Mouse (Mus musculus): ENCODE measurements around the gene Lao1.
"Not testable (repeated sequence)": the region's sequence is repeated elsewhere in the genome, so short reads cannot be mapped to it uniquely, and the experiment has no call there.

Gene Lao1

GRCm38 (mm10) chr4:118961141-118961628 is at the start of gene Lao1:
Gene Lao1 (plus strand): TSS chr4:118961578.
- peak; percentile 32 for DNase-seq

- DNase-seq, result not testable (repeated sequence)
Measured at GRCm38 (mm10) chr4:118917365-118917764, 44.0 kb upstream of the Lao1 start, which contains the start of gene Olfr1329. Gene Olfr1329 (minus strand): TSS chr4:118917465.

GRCm38 (mm10) chr4:118931326-118931725 is 30.1 kb upstream of the Lao1 start:
- not testable (repeated sequence) for DNase-seq

GRCm38 (mm10) chr4:118938512-118938911 is 22.9 kb upstream of the Lao1 start, which contains the start of gene Olfr1328:
Gene Olfr1328 (minus strand): TSS chr4:118938612.
- DNase-seq, result no peak

GRCm38 (mm10) chr4:118958812-118959211 is 2.6 kb upstream of the Lao1 start:
- no peak for DNase-seq

GRCm38 (mm10) chr4:118967711-118968110 is 6.3 kb downstream of the Lao1 start:
- no peak for DNase-seq

GRCm38 (mm10) chr4:118973281-118973680 is 11.9 kb downstream of the Lao1 start:
- no peak for DNase-seq

GRCm38 (mm10) chr4:118985291-118985690 is 23.9 kb downstream of the Lao1 start:
- DNase-seq, result no peak

- DNase-seq, result peak; percentile 20
Measured at GRCm38 (mm10) chr4:118988535-118988934, 27.2 kb downstream of the Lao1 start.

GRCm38 (mm10) chr4:118989331-118989730 is 28.0 kb downstream of the Lao1 start:
- no peak for DNase-seq

- no peak for DNase-seq
Measured at GRCm38 (mm10) chr4:118991797-118992196, 30.4 kb downstream of the Lao1 start.

GRCm38 (mm10) chr4:118997127-118997542 is 35.8 kb downstream of the Lao1 start:
- no peak for DNase-seq

GRCm38 (mm10) chr4:118999691-119000486 is 38.5 kb downstream of the Lao1 start:
- DNase-seq, result no peak

- DNase-seq, result no peak
Measured at GRCm38 (mm10) chr4:119001696-119002095, 40.3 kb downstream of the Lao1 start.

- no peak for DNase-seq
Measured at GRCm38 (mm10) chr4:119002512-119002911, 41.1 kb downstream of the Lao1 start.

GRCm38 (mm10) chr4:119004178-119004577 is 42.8 kb downstream of the Lao1 start:
- DNase-seq, result no peak

- peak; percentile 92 for DNase-seq
Measured at GRCm38 (mm10) chr4:119004613-119005339, 43.4 kb downstream of the Lao1 start.

- no peak for DNase-seq
Measured at GRCm38 (mm10) chr4:119007602-119008001, 46.2 kb downstream of the Lao1 start.

GRCm38 (mm10) chr4:119008476-119008875 is 47.1 kb downstream of the Lao1 start:
- DNase-seq, result no peak

- no peak for DNase-seq
Measured at GRCm38 (mm10) chr4:119009814-119010213, 48.4 kb downstream of the Lao1 start.

- no peak for DNase-seq
Measured at GRCm38 (mm10) chr4:119011050-119011680, 49.8 kb downstream of the Lao1 start.

GRCm38 (mm10) chr4:119013031-119013430 is 51.7 kb downstream of the Lao1 start:
- no peak for DNase-seq

GRCm38 (mm10) chr4:119014997-119015396 is 53.6 kb downstream of the Lao1 start:
- no peak for DNase-seq

Data from lung, postnatal 14 days (tissue).